Mouse (Mus musculus): ENCODE measurements around the gene Dimt1.
"Not testable (repeated sequence)": the region's sequence is repeated elsewhere in the genome, so short reads cannot be mapped to it uniquely, and the experiment has no call there.

The Dimt1 gene

GRCm38 (mm10) chr13:106961496-106961895 is 14.6 kb downstream of the Dimt1 start:
- no peak for DNase-seq (ENCODE audit: low spot score in 2 of 2)

GRCm38 (mm10) chr13:106996891-106997290 is 50.0 kb downstream of the Dimt1 start:
- no peak for DNase-seq (ENCODE audit: low spot score in 2 of 2)

- DNase-seq (ENCODE audit: low spot score in 2 of 2) = not testable (repeated sequence)
Observed at GRCm38 (mm10) chr13:106997557-106997956, 50.6 kb downstream of the Dimt1 start.

GRCm38 (mm10) chr13:106998026-106998425 is 51.1 kb downstream of the Dimt1 start:
- no peak for DNase-seq (ENCODE audit: low spot score in 2 of 2)

GRCm38 (mm10) chr13:106998671-106999070 is 51.7 kb downstream of the Dimt1 start:
- no peak for DNase-seq (ENCODE audit: low spot score in 2 of 2)

GRCm38 (mm10) chr13:107003211-107003610 is 56.3 kb downstream of the Dimt1 start:
- no peak for DNase-seq (ENCODE audit: low spot score in 2 of 2)

- DNase-seq (ENCODE audit: low spot score in 2 of 2) = no peak
Observed at GRCm38 (mm10) chr13:107008174-107008573, 61.2 kb downstream of the Dimt1 start.
